Mouse (Mus musculus): ENCODE measurements around the gene Uvssa. TPM values are rescaled to one million over a fixed set of nuclear protein-coding genes. Genes with fewer than 3 reads are reported as not detected.

The Uvssa gene
- total RNA-seq, 2 experiments from 2014 or later = 2.1 to 2.8 TPM

DNA sequence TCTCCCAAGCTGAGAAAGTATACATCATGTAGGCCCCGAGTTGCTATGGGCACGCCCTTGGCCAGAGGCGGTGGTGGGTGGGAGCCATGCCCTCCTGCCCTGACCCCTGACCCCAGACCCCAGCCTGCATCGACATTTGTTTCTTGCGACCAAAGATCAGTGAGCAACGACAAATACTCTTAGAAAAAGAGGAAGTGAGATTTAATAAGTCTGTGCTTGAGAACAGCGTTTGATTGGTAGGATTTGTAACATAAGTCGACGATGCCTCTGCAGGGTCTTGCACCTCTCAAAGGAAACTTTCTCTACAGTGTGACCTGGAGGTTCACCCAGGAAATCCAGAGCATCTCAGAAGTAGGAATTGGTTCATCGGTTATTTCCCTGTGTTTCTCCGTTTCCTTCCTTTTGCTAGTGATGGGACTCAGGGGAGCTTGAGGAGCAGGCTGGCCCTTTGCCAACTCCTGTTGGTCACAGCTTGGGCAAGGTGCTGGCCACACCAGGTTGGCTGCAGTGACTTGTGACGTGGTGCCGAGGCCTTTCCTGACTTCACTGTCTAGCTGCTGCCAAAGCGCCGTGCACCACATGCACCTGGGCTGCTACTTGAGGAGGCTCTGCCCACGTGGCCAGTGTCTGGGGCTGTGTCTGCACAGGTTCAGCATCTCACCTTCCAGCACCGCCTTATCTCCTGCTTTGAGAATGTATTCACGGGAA lies 5.9 kb upstream of the Uvssa start:
- no peak for DNase-seq

- no peak for DNase-seq
Measured at GRCm38 (mm10) chr5:33377176-33377575, 1.2 kb upstream of the Uvssa start.

GRCm38 (mm10) chr5:33377801-33378301 lies 498 bp upstream of the Uvssa start:
- no peak for DNase-seq

- DNase-seq = no peak
Measured at GRCm38 (mm10) chr5:33387550-33387949, 9.2 kb downstream of the Uvssa start.

- DNase-seq = peak; percentile 37
Measured at GRCm38 (mm10) chr5:33393803-33394202, 15.5 kb downstream of the Uvssa start.

- no peak for DNase-seq
Measured at GRCm38 (mm10) chr5:33395693-33396092, 17.3 kb downstream of the Uvssa start.

DNA sequence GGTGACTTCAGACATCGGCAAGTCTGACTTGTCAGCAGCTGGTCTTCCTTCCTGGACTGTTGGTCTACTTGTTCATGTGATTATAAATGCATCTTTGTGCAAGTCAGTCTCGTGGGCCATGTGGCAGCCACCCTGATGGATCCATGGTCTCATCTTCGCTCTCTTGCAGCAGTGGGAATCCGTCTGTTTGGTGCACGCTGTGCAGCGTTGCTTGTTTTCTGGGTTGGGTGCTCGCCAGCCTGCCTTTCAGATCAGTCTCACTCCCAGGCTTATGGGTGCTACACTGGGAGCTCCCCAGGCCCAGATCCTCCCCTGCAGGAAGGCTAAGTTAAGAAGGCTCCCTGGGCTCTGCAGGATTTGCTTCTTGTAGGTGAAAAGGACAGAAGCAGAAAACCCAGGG lies 18.5 kb downstream of the Uvssa start:
- no peak for DNase-seq

DNA sequence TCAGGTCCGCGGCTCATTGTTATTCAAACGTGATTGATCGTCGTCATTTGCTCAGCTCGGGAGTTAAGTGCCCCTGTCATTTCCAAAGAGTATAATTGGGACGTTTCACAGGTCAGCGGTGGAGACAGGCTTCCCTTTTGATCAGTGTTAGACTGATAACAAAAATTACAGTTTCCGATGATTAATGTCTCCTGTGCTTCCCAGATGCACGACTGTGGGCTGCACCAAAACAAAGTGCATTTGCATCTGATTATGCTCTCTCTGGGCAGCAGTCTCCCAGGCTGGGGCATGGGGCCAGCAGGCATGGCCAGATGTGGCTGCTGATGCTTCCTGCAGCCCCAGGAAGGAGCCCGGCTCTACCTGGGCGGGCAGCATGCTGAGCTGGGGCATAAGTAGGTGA lies 22.5 kb downstream of the Uvssa start:
- no peak for DNase-seq

GRCm38 (mm10) chr5:33420313-33420712 lies 42.0 kb downstream of the Uvssa start:
- DNase-seq = no peak

DNA sequence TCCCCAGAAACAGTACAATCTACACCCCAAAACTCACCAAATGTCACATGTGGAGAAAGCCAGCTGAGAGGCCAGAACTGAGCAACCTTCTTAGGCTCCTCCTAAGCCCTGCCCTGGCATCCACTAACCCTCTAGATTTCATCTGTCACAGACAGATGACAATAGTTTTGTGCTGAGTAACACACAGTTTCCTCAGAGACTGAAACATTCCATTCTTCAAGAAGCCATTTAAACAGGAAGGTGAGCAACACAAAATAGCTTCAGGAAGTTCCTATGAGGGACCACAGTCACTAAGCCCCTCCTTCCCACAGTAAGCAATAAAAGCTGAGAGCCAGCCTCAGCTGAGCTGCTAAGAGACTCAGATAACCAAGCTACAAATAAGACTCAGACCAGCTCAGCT lies 49.1 kb downstream of the Uvssa start:
- no peak for DNase-seq

- DNase-seq = no peak
Measured at GRCm38 (mm10) chr5:33430106-33430505, 51.8 kb downstream of the Uvssa start.

DNA sequence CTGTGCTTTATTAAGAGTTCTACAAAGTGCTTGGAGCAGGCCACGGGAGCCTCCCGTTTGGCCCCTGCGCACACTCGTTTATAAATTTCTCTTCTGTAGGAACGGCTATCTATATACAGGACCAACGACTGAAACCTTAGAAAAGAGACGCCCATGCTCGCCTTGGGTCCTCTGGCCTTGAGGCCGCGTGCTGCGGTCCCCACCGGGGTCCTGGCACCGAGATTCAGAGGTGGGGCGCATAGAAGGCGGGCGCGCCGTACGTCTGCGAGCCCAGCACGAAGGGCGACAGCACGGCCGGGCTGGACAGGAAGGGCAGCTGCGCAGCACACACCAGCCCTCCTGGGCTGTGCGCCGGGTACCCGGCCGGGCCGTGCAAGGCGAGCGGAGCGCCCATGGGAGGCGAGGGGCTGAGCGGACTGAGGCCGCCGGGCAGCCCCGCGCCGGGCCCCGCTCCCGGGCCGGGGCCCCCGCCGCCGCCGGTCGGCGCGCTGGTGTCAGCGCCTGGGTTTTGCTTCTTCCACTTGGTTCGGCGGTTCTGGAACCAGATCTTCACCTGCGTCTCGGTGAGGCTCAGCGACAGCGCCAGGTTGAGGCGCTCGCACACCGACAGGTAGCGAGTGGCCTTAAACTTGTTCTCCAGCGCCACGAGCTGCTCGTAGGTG lies 52.3 kb downstream of the Uvssa start:
- no peak for DNase-seq

DNA sequence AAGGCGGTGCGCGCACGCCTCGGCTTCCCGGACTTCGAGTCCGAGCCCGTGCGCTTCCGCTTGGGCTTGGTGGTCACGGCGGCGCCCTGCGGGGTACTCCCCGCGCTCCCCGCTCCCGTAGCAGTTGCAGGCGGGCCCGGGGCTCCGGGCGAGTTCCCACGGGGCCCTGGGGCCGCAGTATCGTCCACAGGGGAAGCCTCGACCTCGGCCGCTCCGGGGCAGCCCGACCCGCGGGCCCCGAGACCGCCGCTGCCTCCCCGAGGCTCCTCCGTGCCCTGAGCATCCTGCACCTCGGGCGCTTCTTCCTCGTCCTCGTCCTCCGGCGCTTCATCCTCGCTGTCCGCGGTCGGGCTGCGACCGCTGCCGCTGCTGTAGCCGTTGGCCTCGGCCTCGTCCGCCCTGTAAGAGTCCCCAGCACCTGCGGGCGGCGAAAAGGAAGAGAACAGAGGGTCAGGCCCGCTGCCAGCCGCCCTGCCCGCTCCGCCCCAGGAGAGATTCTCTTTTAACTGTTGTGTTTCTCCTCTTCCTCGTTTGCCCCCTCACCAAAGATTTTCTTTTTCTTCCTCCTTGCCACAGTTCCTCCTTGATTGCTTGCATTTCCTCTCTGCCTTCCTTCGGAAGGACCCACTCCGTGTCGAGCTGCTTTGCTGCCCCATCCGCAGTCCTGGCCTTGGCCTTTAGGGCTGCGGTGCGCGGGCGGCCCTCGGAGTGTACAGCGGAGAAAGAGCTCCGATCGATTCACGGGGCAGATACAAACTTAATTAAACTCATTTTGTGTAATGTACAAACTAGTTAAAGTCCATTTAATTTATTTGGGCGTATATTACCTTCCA lies 53.0 kb downstream of the Uvssa start:
- DNase-seq = no peak

DNA sequence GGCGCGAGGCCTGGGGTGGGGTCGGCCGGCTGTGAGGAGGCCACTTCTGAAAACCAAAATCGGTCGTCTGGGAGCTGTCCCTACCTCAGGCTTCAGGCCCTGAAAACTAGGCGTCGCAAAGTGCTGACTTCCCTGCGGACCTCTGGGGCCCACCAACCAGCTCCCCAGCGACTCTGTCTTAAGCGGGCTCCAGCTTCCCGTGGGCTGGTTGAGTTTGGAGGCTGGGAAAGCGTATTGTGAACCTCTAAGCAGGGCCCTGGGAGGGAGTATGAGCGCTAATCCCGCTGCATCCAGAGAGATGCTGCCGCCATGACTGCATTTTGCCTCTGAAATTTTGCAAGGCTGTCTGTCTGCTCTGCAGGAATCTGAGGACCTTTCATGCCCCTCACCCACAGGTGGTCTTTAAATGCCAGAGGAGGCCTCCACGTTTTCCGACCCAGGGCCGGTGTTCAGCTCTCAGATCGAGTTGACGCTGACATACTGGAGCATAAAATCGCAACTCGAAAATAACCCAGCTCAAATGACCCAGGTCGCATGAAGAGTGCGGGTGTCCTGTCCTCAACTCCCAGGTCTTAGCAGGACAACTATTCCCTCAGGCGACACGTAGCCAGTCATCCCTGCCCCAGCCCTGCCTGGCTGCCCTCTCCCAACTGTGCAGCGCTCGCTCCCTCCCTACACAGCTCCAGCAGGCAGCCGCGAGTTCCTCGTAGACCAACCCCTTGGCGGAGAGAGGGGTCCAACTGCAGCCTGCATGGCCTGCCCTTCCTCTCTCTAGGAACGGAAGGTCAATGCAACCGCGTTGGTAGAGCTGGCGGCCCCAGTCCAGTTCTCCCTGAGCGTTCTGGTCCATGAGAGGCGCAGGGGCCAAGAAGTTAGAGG lies 53.9 kb downstream of the Uvssa start:
- DNase-seq = no peak

GRCm38 (mm10) chr5:33433201-33434138 lies 55.1 kb downstream of the Uvssa start, which contains the start of gene Nkx1-1:
Gene Nkx1-1 (minus strand): TSS chr5:33433976.
- no peak for DNase-seq

GRCm38 (mm10) chr5:33434141-33434780 lies 55.9 kb downstream of the Uvssa start:
- no peak for DNase-seq

GRCm38 (mm10) chr5:33435151-33435550 lies 56.8 kb downstream of the Uvssa start:
- DNase-seq = no peak

DNA sequence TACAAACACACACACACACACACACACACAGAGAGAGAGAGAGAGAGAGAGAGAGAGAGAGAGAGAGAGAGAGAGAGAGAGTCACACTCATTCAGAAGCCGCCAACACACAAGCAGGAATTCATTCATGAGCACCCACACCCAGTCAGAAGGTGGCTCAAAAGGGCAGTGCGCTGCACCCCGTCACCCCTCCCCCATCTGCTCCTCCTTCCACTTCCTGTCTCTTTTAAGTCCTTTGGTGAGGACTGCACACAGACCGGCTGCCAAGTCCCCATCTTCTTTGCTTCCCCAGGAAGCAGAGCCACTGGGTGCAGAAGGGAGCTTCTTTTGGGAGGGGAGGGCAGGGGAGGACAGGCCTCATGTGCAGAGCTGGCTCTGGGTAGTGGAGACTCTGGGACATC lies 57.6 kb downstream of the Uvssa start:
- no peak for DNase-seq

GRCm38 (mm10) chr5:33438214-33438613 lies 59.9 kb downstream of the Uvssa start:
- DNase-seq = peak; percentile 62

Measured in gastrocnemius, postnatal 25 days (tissue).